Mouse (Mus musculus) testis, postnatal 10 days (tissue): ENCODE measurements around the gene Zbtb8a.

Experiments used
- DNase-seq: peaks from one replicate; pipeline ENCODE4 v3.0.0; 2021; ENCODE audit warnings: low spot score

The Zbtb8a gene

DNA sequence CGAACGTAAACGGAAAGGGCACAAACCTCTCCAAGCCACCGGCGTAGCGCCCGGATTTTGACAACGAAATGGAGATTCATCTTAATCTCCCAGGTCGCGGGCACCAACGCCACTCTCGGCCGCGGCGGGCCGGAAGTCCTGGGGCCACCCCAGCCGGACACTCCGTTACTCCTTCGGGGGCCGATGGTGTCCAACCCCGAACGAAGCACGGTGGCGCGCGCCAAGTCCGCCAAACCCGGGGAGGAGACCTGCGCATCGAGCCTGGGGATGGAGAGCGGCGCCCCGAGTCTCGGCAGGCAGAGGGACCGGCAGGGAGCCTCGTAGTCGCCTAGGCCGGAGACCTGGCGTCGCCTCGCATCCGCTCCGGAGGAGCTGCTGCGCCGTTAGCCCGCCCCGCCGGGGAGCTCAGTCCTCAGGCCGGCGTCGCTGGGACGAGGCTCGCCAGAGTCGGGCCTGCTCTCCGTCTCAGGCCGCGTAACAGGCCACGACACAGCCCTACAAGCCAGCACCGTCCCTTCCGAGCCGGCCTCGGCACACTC lies 43.2 kb downstream of the Zbtb8a start:
- peak; percentile 80 for DNase-seq

DNA sequence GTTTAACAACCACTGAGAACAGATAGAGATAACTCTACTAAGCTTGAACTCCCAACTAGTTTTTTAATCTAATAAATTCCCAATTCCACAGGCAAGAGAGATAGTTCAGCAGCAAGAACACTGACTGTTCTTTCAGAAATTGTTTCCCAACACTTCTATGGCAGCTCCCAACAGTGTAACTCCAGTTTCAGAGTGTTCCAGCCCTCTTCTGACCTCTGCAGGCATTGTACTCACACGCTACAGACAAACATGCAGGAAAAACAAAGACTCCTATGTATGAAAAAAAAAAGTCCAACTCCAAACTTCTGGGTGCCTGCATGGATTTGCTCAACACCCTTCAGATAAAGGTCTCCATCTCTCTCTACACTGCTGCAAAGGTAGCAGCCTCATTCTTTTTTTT lies 45.1 kb downstream of the Zbtb8a start:
- no peak for DNase-seq

DNA sequence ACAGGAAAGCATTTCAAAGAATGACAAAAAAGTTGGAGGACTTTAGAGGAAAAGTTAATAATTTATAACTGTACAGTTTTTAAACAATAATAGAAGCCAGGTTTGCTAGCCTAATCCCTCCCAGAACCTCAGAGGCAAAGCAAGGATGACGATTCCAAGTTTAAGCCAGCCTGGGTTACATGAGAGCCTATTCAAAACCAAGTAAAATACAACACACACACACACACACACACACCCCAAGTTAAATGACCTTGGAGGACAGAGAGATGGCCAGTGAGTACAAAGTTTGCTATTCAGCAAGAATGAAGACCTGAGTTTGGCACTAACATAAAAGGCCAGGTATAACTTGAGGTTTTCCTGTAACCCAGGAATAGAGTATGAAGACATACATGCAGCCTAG lies 51.7 kb downstream of the Zbtb8a start:
- no peak for DNase-seq

DNA sequence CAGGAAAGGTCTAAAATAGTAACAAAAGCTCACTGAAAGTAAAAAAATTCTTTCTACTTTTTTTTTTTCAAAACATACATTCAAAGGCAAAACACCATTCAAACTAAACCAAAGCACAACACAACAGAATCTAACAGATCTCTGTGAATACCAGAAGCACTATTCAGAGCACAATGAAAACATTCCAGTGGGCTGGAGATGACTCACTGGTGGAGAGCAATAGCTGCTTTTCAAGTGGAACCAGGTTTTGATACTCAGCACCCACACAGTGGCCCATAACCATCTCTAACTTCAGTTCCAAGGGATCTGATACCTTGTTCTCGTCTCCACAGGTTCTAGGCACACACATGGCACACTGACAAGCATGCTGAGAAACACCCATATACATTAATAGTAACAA lies 53.2 kb downstream of the Zbtb8a start:
- no peak for DNase-seq

DNA sequence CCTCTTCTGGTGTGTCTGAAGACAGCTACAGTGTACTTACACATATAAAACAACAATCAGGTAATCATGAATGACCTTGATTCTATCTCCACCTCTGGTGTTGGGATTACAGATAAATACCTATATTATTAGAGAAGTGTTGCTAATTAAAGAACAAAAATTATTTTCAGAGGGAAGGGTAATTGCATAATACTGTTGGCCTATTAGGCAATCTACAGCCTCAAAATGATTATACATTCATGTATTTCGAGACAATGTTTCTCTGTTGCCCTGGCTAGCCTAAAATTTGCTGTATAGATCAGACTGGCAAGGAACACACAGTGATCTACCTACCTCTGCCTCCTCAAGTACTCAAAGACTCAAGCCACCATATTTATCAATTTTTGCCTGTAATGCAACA lies 54.4 kb downstream of the Zbtb8a start:
- no peak for DNase-seq

DNA sequence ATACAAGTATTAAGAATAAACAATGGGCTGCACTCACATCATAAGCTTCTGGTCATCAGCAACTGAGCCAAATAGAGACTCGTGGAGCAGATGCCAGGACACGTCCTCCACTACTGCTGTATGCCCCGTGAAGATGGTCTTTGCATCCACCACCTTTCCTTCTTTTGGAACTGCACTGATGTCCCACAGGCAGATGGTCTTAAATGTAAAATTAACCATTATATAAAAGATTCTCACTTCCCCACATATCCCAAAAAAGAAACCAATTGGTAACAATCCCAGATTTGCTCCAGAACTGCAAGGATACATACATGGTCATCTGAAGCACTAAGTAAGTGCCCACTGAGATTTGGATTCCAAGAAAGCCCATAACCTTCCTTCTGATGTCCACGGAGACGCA lies 55.9 kb downstream of the Zbtb8a start:
- no peak for DNase-seq

DNA sequence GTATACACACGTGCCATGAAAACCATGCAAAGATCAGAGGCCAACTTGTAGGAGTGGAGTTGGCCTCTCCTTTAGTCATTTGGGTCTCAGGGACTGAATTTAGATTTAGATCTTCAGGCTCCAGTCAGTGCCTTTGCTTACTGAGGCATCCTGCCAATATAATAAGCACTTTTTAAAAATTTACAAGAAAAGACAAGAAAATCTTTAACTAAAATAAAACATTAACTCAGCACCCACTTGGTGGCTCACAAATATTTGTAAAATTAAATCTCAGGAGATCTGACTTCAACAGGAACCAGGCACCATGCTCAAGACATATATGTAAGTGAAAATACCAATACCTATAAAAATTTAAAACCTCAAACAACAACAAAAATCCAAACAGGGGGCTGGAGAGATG lies 57.0 kb downstream of the Zbtb8a start:
- no peak for DNase-seq

DNA sequence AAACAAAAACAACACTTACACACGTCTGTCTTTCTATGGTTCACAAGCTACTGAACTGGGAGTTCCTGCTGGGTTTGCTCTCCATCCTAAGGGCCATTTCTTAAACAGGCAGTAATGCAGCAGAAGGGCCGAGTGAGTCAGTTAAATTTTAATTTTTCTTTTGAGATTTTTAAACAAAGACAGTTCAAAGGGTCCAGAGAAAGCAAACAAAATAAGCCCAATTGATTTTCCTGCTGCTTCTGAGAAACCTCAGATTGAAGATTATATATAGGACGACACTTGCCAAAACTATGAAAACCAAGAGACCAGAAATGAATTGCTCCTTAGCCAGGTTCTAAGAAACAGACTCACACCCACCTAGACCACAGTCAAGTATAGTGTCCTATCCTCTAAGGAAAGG lies 64.0 kb downstream of the Zbtb8a start:
- DNase-seq: no peak

DNA sequence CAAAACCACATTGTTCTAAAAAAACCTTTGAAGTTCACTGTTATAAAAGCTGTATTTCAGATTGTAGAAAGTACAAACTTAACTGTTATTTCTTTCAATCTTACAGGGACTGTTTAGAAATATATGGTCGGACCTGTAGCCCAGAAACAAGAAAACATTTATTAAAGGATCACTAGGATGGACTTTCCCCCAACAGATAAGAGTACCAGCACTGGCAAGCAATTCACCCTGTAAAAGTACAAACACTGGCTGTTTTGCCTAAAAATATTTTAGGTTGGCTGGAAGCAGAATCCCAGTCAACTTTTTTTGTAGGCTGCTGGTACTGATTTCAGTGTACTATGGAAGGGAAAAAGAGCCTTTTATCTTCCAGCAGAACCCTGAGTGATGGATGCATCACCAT lies 70.0 kb downstream of the Zbtb8a start:
- no peak for DNase-seq

DNA sequence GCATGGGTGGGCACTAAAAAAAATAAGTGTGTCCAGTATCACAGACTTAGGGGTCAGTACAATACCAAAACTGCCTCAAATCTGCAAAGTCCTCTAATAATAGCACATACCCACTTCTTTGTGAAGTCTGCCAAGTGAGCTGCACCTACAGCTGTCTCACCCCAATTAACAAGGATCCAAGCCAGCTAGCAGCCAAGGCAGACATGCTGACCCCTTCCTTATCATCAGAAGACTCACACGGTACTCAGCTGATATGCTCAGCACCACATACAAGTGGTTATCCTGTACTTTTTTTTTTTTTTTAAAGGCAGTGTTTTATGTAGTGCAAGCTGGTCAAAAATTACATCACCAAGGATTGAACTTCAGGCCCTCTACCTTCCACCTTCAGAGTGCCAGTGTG lies 73.6 kb downstream of the Zbtb8a start:
- no peak for DNase-seq

DNA sequence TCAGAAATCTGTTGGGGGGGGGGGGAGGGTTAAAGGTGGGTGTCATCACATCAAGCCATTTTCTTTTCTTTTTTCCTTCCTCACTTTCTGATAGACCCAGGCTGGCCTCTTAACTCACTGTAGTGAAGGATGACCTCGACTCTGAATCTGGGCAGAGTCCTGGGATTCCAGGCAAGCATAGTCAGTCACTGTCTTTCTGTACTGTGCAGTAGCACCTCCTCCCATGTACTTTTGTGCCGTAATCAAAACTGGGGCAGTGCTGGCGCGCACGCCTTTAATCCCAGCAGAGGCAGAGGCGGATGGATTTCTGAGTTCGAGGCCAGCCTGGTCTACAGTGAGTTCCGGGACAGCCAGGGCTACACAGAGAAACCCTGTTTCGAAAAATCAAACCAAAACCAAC lies 74.1 kb downstream of the Zbtb8a start:
- no peak for DNase-seq
